Mouse (Mus musculus): Measurements from ENCODE around the gene St14.

DNA sequence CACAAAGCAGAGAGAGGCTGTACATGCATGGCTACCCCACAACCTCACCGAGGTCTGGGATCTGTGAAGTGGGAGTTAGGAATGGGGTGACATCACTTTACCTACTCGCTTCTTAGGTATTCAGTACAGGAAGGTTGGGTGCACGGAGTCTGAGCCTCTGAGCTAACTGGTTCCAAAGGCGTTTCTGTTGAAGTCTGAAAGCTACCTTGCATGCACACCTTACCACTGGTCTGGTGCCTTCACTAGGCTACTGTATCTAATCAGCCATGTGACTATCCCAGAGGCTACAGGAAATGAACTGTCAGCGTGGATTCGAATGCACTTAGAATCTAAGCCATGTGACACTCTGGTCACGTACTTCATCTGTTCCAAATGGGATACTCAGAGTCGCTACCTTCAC is 24.9 kb upstream of the St14 start:
- TF ChIP-seq CTCF (IDR thresholded peaks at IDR 0.05; ENCODE audit: low read depth) (no peak), EP300 (IDR thresholded peaks at IDR 0.05; ENCODE audit: low read depth) (no peak)

Data from liver, postnatal 0 days (tissue).